Mouse (Mus musculus): ENCODE results near the gene Atg10.
"Not testable (repeated sequence)": the region's sequence is repeated elsewhere in the genome, so short reads cannot be mapped to it uniquely, and the experiment has no call there.

Atg10 gene

DNA sequence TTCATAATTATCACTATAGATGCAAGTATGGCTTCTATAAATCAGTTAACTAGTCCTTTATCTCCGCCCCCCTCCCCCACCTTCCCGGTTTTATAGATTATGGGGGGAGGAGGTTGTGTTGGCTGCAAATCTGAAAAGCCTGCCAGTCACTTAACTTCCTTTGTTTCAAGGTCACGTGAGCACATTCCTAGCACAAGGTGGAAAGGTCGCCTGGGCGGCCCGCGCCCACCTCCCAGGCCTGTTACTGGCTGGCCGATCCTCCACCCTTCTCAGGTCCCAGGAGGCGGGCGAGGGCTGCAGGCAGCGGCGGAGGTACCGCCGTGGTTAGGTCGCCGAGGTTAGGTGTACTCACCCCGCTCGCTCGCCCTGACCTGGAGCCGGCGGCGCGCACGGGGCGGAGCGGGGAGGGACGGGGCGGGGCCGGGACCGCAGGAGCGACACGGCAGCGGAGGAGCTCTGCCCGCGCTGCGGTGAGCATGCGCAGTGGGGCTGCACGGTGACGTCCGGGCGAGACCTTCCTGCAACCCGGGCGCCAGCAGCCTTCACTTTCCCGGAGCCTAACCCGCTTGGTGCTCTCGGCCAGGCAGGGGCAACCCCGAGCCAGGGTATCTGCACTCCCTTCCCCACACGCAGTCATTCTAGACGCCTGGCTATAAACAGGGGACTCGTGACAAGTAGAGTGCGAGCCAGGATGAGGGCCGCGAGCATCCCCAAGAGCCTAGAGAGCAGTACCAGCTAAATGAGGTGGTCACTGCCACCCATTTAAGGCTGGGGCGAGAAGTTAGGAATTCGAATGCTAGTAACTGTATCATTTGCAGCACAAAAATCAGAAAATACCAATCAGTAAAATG is at the start of gene Atg10:
Atg10 (minus strand) TSS at position 382 of the 851 bp plus-strand sequence.
- peak; percentile 74 to 87 for DNase-seq (ENCODE audit: low spot score in 2 of 2)

DNA sequence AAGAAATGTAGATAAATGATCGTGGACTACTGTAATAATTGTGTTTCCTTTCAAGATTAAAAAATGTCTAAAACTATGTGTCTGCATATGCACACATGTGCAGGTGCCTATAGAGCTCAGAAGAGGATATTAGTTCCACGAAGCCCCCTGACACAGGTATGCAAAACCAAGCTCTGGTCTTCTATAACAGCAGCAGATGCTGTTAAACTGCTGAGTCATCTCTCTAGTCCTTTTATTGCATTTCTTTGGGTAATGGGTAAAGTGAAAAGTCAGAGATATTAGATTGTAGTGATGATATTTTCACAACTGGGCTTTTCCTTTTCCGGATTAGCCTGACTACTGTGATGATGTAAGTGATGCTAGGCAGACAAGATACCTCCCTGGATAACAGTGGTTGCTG is 28.6 kb upstream of the Atg10 start:
- no peak for DNase-seq (ENCODE audit: low spot score in 2 of 2)

DNA sequence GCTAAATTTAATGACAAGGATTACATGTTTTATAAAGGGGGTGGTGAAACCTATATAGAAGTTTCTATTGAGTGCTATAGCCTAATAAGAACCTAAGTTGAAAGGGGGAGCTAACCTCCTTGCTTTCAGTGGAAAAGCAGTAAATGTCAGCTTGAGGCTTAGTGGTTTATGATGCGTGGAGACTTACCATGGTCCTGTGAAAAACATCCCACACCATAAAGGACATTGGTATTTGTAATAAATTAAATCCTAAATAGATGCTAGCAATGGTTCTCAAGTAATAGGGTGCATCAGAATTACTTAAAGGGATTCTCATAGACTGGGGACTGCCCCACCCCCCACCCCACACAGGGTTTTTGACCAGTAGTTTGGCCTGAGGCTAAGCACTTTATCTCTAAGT is 27.9 kb upstream of the Atg10 start:
- no peak for DNase-seq (ENCODE audit: low spot score in 2 of 2)

DNA sequence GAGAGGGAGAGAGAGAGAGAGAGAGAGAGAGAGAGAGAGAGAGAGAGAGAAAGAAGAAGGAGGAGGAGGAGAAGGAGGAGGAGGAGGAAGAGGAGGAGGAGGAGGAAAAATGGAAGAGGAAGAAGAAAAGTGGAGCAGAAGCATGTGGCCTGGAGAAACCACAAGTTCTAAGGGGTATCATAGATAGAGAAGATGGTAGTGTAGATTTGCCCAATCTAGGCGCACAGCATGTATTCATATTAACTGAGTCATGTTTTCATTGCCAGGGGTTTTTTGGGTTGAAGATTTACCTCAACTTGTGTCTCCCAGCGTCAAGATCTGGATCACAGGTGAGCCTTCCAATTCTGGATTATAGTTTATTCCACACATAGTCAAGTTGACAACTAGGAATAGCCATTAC is 26.3 kb upstream of the Atg10 start:
- DNase-seq (ENCODE audit: low spot score in 2 of 2), result not testable (repeated sequence)

DNA sequence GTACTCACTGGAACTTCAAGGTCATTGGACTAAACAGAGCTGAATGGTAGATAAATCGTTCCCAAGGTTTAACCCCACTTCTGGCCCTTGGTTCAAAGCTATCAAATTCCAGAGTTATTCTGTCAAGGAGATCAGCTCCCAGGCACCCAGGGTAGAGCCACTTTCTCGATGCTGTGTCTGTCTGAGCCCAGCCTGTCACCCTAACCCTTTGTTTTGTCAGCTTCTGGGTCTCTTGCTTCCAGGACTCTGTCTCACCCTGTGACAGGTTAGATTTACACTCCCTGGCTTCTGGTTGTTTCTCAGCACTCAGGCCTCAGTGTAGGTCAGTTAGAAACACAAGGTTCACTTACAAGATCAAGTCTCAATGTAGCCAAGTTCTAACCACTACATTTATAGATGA is 22.7 kb upstream of the Atg10 start:
- no peak for DNase-seq (ENCODE audit: low spot score in 2 of 2)

DNA sequence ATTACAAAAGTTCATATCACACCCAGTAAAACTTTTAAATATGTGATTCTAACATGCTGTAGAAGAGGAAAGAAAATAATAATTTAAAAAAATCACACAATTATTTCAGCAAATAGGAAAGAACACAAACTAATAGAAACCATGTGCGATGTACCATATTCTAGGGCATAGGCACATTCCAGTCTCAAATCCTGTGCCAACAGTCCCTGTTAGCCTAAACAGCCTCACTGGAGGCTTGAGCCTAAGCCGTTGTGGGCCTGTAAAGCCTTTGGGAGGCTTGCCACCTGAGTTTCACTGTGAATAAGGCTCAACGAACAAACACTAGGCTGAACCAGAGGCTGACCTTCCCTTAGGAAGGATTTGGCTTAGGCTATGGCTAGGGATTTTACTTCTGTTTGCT is 14.2 kb upstream of the Atg10 start:
- no peak for DNase-seq (ENCODE audit: low spot score in 2 of 2)

DNA sequence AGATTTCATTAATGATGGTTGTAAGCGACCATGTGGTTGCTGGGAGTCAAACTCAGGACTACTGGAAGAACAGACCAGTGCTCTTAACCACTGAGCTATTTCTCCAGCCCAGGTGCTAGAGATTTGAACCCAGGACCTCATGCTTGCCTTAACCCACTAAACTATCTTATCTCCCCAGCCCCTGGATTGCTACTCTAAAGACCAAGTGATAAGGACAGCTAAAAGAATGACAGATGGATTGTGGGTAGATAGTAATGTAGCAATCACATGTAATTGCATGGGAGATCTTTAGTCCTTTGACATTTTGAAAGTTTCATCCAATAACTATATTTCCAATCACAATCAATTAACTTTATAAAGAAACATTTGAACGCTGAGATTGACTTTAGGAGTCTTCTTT is 13.1 kb upstream of the Atg10 start:
- DNase-seq (ENCODE audit: low spot score in 2 of 2), result no peak

DNA sequence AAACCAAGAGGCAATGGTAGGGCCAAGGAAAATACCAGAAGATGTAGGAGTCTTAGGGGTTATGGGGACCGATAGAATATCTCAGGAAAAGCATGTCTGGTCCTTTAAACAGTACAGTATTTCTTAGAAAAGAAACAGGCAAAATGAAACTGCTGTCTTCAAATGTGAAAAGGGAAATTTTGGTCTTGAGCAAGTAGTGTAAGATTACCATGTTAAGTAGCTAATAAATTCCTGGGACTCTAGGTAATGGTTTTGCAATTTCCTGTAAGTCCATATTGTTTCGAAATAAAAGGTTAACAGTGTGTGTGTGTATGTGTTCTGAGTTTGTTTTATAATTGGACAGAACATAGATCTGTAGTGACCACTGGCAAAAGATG is 658 bp upstream of the Atg10 start:
- no peak for DNase-seq (ENCODE audit: low spot score in 2 of 2)

DNA sequence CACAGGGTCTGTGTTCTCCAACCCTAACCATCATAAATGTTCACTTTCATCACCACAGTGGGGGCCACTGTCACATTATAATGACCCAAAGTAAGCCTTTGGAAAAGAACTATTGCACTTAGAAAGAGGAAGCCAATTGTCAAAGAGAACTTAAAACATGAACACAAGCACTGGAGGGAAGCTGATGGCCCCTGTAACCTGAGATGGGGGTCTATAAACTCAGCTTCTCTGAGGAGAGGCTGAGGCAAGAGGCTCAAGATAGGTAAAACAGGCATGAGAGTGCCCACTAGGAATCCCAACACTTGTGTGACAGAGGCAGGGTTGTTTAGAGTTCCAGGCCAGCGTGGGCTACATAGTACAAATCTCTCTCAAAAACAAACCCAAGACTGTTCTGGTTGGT is 705 bp downstream of the Atg10 start:
- DNase-seq (ENCODE audit: low spot score in 2 of 2), result no peak

DNA sequence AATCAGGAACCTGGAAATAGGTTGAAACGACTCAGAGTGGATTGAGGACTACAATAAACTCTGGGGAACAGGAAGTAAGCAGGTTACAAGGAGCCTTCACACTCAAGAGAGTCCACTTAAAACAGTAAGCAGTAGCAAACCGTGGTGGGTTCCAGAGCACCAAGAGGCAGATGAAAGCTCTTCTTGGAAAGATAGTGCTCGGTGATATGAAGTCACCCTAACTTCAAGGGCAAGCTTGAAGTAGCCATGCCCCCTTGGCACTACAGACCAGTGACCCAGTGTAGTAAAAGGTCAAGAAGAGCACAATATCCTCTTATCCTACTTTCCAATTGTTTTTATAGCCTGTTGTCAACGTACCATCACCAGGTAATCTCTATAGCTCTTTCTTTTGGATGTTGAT is 2.1 kb downstream of the Atg10 start:
- DNase-seq (ENCODE audit: low spot score in 2 of 2), result no peak

DNA sequence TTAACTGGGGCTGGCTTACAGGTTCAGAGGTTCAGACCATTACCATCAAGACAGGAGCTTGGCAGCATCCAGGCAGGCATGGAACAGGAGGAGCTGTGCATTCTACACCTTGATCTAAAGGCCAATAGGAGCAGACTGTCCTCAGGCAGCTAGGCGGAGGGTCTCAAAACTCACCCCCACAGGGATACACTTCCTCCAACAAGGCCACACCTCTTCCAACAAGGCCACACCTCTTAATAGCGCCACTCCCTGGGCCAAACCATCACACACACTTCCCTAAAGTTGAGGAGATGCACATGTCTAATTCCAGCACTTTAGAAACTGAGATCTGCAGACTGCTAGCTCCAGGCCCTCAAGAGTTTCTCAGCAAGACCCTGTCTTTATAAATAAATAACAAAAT is 6.1 kb downstream of the Atg10 start:
- no peak for DNase-seq (ENCODE audit: low spot score in 2 of 2)

DNA sequence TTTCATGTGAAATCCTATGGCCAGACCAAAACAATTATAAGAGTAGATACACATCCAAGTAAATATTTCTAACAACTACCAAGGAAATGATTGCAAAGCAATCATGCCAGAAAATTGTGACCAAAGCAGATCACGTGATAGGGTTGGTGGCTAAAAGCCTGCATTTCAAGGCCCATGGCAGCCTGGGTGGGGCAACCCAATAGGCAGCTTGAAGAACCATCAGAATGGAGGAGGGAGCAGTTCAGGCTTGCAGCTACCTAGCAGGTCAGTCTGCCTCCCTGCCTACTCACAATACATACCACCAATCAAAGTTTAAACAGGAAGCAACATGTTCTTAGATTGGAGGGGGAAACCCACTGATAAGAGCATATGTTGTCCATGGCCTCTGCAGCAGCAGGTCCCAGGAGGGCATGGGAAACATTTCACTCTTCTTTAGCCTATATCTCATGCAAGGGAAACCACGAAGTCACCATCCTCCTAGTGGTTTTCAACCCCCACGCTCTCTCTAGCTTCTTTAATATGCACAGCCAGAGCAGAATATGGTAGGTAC is 7.0 kb downstream of the Atg10 start:
- DNase-seq (ENCODE audit: low spot score in 2 of 2), result no peak

DNA sequence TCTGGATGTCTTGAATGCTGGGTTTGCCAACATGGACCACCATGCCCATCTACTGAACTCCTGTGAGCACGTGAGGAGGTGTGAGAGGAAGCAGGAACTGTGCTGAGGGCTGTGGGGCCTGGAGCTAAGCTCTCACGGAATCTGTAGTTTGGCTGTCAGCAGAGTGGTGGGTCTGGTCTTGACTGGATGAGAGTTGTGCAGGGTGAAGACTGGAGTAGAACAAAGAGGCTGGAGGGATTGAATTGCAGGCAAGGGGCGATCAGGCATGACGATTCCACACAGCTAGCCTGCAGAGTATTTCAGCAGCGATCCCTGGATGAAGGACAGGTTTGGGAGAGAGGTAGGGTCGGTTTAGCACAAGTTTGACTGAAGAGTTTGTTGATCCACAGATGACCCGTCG is 10.8 kb downstream of the Atg10 start:
- DNase-seq (ENCODE audit: low spot score in 2 of 2), result no peak

DNA sequence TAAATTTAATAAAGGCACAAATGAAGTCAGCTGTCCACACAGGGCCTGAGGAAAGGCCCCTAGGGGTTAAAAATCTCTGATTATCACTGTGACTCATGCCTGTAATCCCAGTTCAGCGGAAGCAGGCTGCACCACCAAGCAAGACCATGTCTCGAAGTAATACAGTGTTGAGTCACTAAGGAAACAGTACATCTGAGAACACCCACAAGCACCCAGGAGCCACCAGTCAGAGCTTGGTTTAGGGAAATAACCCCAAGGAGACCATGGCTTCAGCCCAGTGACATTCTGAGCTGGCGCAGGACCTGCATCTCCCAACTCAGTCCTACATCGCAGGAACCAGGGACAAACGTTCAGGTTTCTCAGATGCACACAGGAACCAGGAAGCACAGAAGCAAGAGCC is 17.5 kb downstream of the Atg10 start:
- DNase-seq (ENCODE audit: low spot score in 2 of 2), result no peak

DNA sequence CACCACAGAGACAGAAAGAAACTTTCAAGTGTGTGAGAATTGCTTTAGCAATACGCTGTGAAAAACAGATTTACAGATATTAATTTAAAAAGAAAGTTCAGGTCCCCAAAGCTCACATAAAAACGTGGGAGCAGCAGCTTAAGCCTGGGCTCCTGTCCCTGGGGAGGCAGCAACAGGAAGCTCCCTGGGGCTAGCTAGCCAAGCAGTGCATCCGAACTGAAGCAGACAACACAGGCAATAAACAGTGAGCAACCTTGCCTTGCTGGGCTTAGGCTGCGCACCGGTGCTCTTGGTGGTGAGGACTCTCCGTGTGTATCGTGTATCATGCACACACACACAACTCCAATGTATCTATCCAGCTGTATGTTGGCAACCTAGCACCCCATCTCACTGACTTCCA is 21.2 kb downstream of the Atg10 start:
- no peak for DNase-seq (ENCODE audit: low spot score in 2 of 2)

DNA sequence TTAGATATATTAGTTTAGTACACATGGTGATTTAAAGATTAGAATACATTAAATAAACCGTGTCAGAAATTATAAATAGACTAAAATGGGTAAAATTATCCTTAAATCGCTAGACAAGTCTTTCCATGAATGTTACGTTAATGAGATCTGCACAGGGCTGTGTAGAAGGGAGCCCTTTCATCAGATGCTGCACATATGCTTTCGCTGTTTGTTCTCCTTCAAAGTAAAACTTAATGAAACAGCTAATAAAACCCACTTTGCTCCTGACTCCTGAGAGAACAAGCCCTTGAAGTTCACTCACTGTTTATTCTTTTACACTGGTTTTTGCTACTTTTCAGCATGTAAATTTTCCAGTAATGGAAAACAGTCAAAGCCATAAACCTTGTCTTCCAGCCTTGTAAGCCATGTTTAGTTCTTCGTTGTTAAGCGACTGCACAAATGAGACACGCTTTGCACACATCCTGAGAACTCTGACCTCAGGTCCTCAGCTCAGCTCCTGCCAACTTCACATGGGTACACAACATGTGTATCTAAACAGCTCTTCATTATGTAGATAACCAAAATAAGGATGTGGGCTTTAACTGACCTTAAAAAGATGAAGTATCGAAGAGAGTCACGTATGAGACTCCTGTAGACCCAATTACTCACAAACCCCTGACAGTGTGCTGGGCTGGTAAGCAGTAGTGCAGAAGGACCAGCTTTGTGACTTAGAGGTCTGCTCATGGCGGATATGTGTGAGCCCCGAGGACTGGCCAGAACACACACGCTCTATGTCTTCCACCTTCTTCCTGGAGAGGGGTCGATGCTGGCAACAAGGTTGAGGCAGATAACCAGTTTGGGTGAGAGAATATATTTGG is 36.2 kb downstream of the Atg10 start:
- DNase-seq (ENCODE audit: low spot score in 2 of 2), result no peak

DNA sequence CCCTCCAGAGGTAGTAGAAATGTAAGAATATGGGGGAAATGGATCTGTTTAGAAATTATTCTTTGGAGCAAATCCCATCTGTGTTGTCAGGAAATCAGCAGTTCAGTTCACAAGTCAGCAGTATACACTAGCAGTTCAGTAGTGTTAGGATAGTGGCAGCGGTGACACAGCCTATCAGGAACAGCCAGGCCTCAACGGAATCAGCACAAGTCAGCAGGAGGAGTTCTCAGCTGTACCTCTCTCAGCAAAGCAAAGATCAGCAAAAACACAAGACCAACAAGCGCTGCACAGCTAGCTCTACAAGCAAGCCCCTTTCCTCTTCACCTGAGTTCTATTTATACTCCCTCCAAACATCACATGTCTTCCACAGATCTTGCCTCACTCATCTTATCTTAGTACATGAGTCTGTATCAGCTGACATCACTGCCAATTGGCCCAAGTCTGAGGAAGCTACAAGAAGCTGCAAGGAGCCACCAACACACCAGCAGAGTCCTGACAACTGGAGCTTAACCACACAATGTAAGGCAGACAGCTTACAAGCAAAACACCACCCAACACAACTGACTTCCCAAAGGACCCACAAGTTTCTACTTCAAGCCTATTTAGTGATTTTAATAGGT is 38.4 kb downstream of the Atg10 start:
- no peak for DNase-seq (ENCODE audit: low spot score in 2 of 2)

DNA sequence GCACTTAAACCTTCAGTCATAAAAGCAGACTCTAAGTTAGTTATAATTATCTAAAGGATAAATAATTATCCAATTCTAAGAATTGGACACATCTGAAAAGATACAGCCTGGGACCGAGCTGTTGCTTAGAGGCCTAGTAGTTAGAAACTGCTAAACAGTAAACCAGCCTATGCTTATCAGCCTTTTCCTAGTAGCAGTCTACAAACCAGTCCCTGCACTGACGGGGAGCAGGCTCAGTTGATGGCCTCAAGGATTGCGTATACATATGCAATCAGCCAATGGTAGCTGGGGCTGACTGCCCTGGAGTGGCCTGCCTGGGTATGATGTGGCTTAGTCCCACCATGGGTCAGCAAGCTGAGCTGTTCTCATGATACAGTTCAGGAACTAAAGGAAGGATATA is 39.5 kb downstream of the Atg10 start:
- DNase-seq (ENCODE audit: low spot score in 2 of 2), result no peak

DNA sequence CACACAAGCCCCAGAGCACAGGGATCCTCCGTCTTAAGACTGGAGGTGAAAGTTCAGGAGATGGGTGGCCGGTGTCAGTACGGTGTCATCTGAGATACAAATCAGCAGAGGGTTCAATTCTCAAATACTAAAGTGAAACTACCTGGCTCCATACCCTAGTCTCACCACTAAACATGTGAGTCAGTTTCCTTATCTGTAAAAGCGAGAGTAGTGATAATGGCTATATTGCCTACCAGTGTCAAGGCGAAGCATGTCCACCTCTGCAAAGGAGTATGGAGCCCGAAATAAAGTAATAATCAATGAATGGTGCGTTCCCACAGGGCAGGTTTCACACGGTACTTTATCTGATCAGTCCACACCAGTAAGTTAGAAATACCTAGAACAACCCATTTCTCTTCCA is 43.4 kb downstream of the Atg10 start:
- no peak for DNase-seq (ENCODE audit: low spot score in 2 of 2)

DNA sequence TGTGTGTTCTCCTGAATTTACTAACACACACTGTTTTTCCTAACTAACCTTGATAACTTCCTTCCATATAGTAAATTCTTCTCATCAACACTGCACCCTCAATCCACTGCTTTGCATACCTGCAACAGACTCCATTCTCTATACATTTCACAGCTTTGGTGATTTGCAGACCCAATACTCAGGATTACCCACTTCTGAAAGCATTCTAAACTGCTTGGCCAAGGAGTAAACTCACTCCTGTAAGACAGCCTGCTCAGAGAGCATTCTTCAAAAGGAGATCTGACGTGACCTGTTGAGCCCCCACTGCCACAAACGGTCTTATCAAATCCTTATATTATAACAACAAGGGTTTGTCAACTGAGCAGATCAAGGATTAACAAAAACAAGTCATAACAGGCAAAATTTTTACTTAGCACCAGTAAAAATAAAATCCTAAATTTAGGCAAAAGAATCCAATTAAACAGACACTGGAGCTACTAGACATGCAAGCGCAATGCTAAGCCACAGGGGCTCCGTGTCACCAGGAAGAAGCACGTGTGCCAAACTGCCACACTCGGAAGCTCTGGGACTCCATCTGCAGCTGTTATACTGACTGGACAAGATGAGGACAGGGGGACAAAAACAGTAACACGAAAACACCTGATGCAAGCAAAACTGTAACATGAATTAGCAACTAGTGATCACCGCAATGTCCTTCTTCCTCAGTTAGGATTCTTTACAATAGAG is 44.4 kb downstream of the Atg10 start:
- DNase-seq (ENCODE audit: low spot score in 2 of 2), result no peak

DNA sequence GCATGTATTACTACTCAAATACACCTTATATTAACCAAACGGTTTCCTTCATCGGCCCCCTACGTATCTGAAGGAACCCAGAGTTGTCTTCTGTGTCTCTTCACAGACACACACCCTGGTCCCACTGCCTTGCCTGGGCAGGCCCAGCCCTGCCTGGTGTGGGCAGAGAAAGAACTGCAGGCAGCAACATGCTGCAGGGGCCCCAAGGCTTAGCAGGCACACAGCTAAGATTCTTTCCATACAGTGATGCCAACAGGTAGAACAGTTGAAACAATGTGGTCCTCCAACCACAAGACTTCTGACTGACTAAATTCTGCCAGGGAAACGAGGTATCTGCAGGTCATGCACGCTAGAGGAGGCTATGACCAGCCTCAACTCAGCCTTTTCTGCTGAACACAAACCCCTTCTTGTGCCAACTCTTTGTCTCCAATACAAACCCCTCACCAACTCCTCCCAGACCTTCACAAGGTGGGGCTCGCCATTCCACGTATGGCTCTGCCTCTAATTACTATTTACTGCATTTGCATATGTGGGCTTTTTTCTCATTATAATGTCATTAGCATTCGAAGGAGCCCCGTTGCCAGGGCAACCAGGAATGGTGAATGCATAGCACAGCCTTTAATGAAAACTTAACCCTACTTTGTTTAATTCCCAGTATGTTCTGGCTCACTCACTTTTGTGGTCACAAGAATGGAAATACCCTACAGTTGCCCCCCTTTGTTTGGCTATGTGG is 45.2 kb downstream of the Atg10 start:
- DNase-seq (ENCODE audit: low spot score in 2 of 2), result no peak
